Mouse (Mus musculus): ENCODE data around the gene Car10. TPM values are rescaled to one million over a fixed set of nuclear protein-coding genes. Genes with fewer than 3 reads are reported as not detected.
"Not testable (repeated sequence)": the region's sequence is repeated elsewhere in the genome, so short reads cannot be mapped to it uniquely, and the experiment has no call there.

Car10 gene
- polyA plus RNA-seq, 1 experiment from 2014 or later, result 0.75 TPM

DNA sequence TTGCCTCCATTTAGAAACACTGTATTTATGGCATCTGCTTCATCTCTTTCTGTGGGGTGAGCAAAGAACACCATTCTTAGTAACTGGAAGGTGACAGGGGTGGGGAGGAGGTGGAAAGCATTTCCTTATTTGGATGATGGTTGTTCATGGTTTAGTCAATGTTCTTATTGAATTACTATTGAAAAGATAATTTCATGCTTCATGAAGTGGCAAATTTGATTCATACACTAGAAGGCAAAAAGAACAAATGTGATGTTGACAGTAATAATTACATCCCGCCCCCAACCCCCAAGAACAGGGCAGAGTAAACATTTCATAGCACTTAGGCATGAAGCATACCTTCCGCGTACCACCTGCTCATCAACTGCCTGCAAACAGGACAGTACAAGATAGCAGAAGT is 239.9 kb downstream of the Car10 start:
- Histone ChIP-seq H3K27ac (no peak overlapping the region), H3K4me1 (no peaks in the 10 kb centered on the region), H3K9me3 (no peaks in the 10 kb centered on the region), H3K4me2 (replicated peaks) (no peak overlapping the region), H3K36me3 (no peaks in the 10 kb centered on the region), H3K4me3 (no peak overlapping the region), H3K9ac (no peak overlapping the region), H3K27me3 (no peaks in the 10 kb centered on the region)
- WGBS, result 90% methylated on average over 3 of the region's 3 CpGs
- ATAC-seq (ENCODE audit: low FRiP score, low read depth), result no peak

DNA sequence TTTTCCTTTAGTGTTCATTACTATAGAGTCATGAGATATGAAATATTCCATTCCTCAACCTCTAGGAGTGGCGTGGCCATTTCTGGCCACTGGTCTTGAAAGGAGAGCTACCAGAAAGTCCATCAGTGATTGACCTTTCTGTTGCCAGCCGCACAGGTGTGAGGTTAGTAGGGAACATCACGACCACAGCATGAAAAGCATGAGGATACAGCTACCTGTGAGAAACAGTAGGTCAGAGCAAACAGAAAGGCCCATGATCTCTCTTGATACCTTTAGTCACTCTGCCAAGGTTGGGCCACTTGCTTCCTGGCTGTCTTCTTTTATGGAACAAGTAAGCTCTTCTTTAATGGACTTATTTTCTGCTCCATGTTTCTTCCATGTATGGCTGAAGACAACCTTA is 246.1 kb downstream of the Car10 start:
- 87% methylated on average over 3 of the region's 3 CpGs for WGBS
- Histone ChIP-seq H3K9me3 (no peaks in the 10 kb centered on the region), H3K27ac (no peak overlapping the region), H3K4me1 (no peaks in the 10 kb centered on the region), H3K9ac (no peak overlapping the region), H3K4me2 (replicated peaks) (no peak overlapping the region), H3K4me3 (no peak overlapping the region), H3K27me3 (no peaks in the 10 kb centered on the region), H3K36me3 (no peaks in the 10 kb centered on the region)
- ATAC-seq (ENCODE audit: low FRiP score, low read depth), result no peak

DNA sequence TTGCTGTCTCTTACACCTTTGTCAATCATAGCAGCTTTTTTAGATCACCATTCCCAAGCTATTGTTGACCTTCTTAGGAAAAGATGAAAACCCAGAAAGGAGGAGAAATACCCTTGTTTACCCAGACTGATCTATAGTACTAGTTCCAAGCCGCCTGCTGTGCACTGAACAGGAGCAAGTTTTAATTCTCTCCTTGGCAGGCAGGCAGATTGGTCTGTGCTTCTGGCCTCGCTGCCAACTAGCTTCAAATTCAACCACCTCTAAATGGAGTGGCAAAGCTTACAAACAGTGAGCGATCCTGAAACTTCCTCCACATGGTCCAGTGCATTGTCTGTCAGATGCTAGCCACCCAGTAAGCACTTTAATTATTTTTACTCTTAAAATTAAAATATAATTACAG is 247.0 kb downstream of the Car10 start:
- Histone ChIP-seq H3K4me1 (no peaks in the 10 kb centered on the region), H3K9me3 (no peaks in the 10 kb centered on the region), H3K36me3 (no peaks in the 10 kb centered on the region), H3K4me3 (no peak overlapping the region), H3K27me3 (no peaks in the 10 kb centered on the region), H3K9ac (no peak overlapping the region), H3K4me2 (replicated peaks) (no peak overlapping the region), H3K27ac (no peak overlapping the region)
- no peak for ATAC-seq (ENCODE audit: low FRiP score, low read depth)
- WGBS, result 79% methylated on average over 3 of the region's 3 CpGs

DNA sequence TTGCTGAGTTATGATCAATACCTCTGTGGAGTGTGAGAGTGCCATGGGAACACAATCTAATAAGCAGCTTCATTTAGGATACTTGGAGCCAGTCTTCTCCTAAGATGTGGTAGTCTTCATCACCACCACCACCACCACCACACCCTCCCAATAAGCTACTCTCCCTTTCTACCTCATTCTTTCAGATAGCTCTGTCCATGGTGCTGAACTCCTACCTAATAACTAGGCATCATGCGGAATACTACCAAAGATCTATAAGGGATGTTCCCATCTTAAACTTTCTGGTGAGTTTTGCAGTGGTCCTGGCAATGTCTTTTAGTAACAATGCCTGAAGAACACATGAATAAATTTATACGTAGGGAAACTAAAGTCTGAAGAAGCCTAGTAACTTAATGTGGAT is 263.7 kb downstream of the Car10 start:
- ATAC-seq (ENCODE audit: low FRiP score, low read depth), result no peak
- no peaks in the 10 kb centered on the region for H3K9me3 ChIP-seq
- 68% methylated on average over 2 of the region's 2 CpGs for WGBS

DNA sequence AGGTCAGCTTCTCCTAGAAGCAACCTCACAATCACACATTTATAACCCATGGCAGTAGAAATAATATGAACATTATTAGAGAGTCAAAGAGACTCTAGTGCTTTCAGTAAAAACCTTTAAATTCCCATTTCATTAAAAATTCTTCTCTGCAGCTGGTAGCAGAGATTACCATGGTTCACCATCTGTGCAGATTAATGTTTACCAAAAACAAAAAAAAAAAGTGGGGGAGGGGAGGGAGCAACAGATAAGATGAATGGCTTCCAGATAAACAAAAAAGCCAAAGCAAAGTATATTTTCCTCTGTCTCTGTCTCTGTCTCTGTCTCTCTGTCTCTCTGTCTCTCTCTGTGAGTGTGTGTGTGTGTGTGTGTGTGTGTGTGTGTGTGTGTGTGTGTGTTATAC is 266.3 kb downstream of the Car10 start:
- no peak for ATAC-seq (ENCODE audit: low FRiP score, low read depth)
- no peaks in the 10 kb centered on the region for H3K36me3 ChIP-seq
- H3K4me1 ChIP-seq, result no peaks in the 10 kb centered on the region
- H3K4me2 ChIP-seq (replicated peaks), result no peak overlapping the region
- no peak overlapping the region for H3K9ac ChIP-seq
- H3K4me3 ChIP-seq, result no peak overlapping the region
- H3K27me3 ChIP-seq, result no peaks in the 10 kb centered on the region
- no peaks in the 10 kb centered on the region for H3K9me3 ChIP-seq
- H3K27ac ChIP-seq, result no peak overlapping the region

More for the DNA sequence above, 263.7 kb downstream of the Car10 start:
- no peaks in the 10 kb centered on the region for H3K27me3 ChIP-seq
- H3K4me2 ChIP-seq (replicated peaks), result no peak overlapping the region
- H3K4me3 ChIP-seq, result no peak overlapping the region
- H3K9ac ChIP-seq, result no peak overlapping the region
- H3K4me1 ChIP-seq, result no peaks in the 10 kb centered on the region
- H3K36me3 ChIP-seq, result no peaks in the 10 kb centered on the region
- no peak overlapping the region for H3K27ac ChIP-seq

DNA sequence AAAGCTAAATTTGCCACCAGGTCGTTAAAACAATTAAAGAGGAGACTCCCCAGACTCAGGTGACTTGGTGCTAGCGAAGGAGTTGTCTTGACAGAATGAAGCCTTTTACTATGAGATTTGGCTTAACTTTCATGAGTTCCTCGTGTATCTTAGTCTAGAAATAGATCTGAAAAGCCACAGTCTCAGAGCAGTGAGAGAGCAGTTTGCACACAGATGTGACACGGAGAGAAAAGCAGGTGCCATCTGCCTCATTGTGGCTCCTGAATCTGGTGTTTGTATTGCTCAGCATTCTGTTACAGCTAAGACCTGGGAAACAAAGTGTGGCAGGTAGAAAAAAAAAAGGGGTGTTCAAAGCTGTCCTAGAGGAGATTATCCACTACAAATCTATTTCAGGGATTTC is 269.4 kb downstream of the Car10 start:
- H3K4me2 ChIP-seq (replicated peaks), result no peak overlapping the region
- 56% methylated on average over 4 of the region's 4 CpGs for WGBS
- no peaks in the 10 kb centered on the region for H3K27me3 ChIP-seq
- H3K27ac ChIP-seq, result no peak overlapping the region
- no peak for ATAC-seq (ENCODE audit: low FRiP score, low read depth)
- H3K4me1 ChIP-seq, result no peaks in the 10 kb centered on the region
- H3K4me3 ChIP-seq, result no peak overlapping the region
- no peaks in the 10 kb centered on the region for H3K36me3 ChIP-seq
- H3K9ac ChIP-seq, result no peak overlapping the region
- H3K9me3 ChIP-seq, result no peaks in the 10 kb centered on the region

DNA sequence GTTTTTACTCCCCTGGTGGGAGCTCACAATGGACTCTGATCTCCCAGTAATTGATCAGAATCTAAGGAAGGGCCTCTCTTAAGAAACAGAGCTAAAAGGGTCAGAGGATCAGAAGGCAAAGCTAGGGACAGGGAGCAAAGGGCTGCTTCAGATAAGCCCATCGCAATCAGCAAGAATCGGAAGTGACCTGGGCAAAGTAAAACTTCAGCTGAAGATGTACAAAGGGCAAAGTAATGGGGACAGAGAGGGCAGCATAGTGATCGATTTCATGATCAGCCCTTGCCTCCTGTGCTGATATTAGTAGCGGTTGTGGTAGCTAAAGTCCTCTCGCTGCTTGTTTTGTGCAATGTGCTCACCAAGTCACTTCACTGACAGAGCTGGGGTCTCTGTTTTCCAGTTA is 269.9 kb downstream of the Car10 start:
- H3K27me3 ChIP-seq, result no peaks in the 10 kb centered on the region
- no peak for ATAC-seq (ENCODE audit: low FRiP score, low read depth)
- H3K4me2 ChIP-seq (replicated peaks), result no peak overlapping the region
- no peak overlapping the region for H3K4me3 ChIP-seq
- no peaks in the 10 kb centered on the region for H3K4me1 ChIP-seq
- H3K9ac ChIP-seq, result no peak overlapping the region
- no peak overlapping the region for H3K27ac ChIP-seq
- no peaks in the 10 kb centered on the region for H3K9me3 ChIP-seq
- WGBS, result 89% methylated on average over 5 of the region's 5 CpGs
- H3K36me3 ChIP-seq, result no peaks in the 10 kb centered on the region

DNA sequence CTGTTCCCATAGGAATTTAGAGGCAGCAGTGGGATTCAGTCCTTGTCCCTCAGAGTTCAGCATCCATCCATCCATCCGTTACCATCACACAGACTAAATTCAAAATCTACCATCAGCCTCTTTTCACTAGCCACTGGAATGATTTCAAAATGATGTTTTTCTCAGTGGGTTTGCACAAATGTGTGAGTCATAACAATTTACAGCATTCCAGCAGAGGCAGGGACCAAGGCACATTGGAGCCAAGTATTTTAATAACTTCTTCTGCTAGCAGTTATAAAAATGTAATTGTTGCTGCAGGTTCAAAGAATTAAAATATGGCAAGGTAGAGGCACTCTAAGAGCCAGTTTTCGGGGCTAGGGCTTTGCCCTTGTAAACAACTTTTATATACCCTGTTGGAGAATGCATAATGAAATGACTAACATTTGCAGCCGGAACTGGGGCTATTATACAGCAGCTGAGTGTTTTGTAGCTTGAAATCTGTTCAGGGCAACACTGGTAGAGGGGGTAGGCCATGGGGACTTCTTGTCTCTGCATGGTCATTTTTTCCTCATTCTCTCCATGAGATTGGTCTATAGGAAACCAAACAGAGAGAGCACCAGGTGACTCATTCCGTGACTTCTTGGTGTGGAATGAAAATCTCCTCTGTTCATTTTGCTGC is 276.0 kb downstream of the Car10 start:
- peaks cover 11% of the 10 kb centered on the region; the same call in 1 of the 2 replicates for H3K4me1 ChIP-seq
- no peak overlapping the region for H3K27ac ChIP-seq
- no peaks in the 10 kb centered on the region for H3K27me3 ChIP-seq
- no peak overlapping the region for H3K4me3 ChIP-seq
- H3K9me3 ChIP-seq, result no peaks in the 10 kb centered on the region
- ATAC-seq (ENCODE audit: low FRiP score, low read depth), result peak; percentile 77
- H3K36me3 ChIP-seq, result no peaks in the 10 kb centered on the region
- 53% methylated on average over 4 of the region's 4 CpGs for WGBS
- peak overlapping the region; percentile 9; the same call in 1 of the 2 replicates for H3K4me2 ChIP-seq (replicated peaks)
- H3K9ac ChIP-seq, result no peak overlapping the region

DNA sequence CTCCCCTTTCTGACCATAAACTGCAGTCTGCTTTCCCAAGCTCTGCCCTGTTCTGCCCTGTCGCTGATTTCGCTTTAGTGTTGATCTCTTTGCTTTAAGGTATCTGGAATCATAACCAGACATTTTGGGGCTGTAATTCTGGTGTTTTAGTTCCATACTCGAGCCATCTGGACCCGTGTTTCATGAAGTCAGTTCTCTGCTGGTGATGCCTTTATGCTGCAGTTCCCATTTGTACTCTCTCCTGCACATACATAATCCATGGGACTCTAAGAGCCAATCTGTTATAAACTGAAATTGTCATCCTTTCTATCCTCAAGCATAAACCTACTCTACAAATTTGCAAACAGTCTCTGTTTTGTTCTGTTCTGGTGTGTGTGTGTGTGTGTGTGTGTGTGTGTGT is 293.3 kb downstream of the Car10 start:
- Histone ChIP-seq H3K4me1 (no peaks in the 10 kb centered on the region), H3K36me3 (no peaks in the 10 kb centered on the region), H3K9me3 (no peaks in the 10 kb centered on the region), H3K27me3 (no peaks in the 10 kb centered on the region), H3K4me2 (replicated peaks) (no peak overlapping the region), H3K9ac (no peak overlapping the region), H3K4me3 (no peak overlapping the region), H3K27ac (no peak overlapping the region)
- 73% methylated on average over 4 of the region's 4 CpGs for WGBS
- ATAC-seq (ENCODE audit: low FRiP score, low read depth), result no peak

DNA sequence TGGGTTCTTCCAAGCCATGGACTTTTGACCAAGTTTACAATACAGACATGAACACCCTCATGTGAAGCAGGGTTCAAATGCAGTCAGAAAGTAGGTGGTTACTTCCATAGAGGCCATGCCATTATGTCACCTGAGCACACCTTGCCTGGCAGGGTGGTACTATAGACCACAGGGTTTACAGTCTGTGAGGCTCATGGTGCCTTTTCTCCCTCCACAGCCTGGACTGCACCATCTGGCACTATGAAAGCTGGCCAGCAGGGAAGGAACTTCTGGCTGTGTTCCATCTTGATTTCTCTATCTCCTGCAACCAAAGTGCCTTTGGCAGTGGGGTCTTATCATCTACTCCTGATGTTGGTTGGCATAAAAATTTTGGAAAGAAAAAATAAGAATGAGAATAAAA is 295.5 kb downstream of the Car10 start:
- not testable (repeated sequence) for H3K4me1 ChIP-seq; H3K4me2 ChIP-seq (replicated peaks); H3K36me3 ChIP-seq; H3K27ac ChIP-seq; H3K27me3 ChIP-seq; ATAC-seq (ENCODE audit: low FRiP score, low read depth); H3K9me3 ChIP-seq; H3K9ac ChIP-seq; H3K4me3 ChIP-seq

DNA sequence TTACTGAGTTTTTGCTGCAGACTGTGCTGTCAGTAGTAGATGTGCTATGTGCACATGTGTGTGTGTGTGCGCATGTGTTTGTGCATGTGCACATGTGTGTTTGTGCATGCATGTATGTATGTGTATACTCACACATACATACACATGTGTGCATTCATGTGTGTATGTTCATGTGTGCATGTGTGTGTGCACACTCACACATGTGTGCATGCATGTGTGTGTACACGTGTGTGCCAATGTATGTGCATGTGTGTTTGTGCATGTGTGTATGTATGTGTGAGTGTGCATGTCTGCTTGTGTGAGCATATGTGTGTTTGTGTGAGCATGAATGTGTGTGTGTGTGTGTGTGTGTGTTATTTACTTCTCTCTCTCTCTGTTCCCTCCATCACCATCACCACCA is 298.5 kb downstream of the Car10 start:
- Histone ChIP-seq H3K36me3 (no peaks in the 10 kb centered on the region), H3K4me1 (no peaks in the 10 kb centered on the region), H3K4me2 (replicated peaks) (no peak overlapping the region), H3K27ac (no peak overlapping the region), H3K9ac (no peak overlapping the region), H3K27me3 (no peaks in the 10 kb centered on the region), H3K4me3 (no peak overlapping the region), H3K9me3 (no peaks in the 10 kb centered on the region)
- 93% methylated on average over 2 of the region's 2 CpGs for WGBS
- ATAC-seq (ENCODE audit: low FRiP score, low read depth), result no peak

DNA sequence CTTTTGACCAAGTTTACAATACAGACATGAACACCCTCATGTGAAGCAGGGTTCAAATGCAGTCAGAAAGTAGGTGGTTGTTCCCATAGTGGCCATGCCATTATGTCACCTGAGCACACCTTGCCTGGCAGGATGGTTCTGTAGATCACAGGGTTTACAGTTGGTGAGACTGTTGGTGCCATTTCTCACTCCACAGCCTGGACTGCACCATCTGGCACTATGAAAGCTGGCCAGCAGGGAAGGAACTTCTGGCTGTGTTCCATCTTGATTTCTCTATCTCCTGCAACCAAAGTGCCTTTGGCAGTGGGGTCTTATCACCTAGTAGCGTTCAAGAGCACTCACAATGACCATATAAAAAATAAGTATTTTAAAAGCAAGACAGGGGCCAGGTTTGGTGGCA is 303.3 kb downstream of the Car10 start:
- 75% methylated on average over 1 of the region's 1 CpGs for WGBS
- not testable (repeated sequence) for H3K36me3 ChIP-seq; ATAC-seq (ENCODE audit: low FRiP score, low read depth); H3K4me2 ChIP-seq (replicated peaks); H3K9ac ChIP-seq; H3K4me3 ChIP-seq; H3K9me3 ChIP-seq; H3K27me3 ChIP-seq; H3K4me1 ChIP-seq; H3K27ac ChIP-seq

DNA sequence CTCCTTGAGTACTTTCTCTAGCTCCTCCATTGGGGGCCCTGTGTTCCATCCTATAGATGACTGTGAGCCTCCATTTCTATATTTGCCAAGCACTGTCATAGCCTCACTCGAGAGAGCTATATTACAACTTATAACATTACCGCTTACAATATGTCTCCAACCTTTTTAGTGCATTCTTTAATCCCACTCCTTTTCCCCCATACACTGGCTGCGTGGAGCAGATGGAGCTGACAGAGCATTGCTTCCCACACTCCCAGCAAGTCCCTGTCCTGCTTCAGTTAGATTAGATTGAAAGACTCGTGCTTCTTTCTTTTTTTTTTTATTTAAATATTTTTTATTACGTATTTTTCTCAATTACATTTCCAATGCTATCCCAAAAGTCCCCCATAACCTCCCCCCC is 310.2 kb downstream of the Car10 start:
- Histone ChIP-seq H3K36me3 (no peaks in the 10 kb centered on the region), H3K4me2 (replicated peaks) (no peak overlapping the region), H3K27me3 (no peaks in the 10 kb centered on the region), H3K4me1 (no peaks in the 10 kb centered on the region), H3K4me3 (no peak overlapping the region), H3K9me3 (no peaks in the 10 kb centered on the region), H3K27ac (no peak overlapping the region), H3K9ac (no peak overlapping the region)
- 80% methylated on average over 5 of the region's 5 CpGs for WGBS
- no peak for ATAC-seq (ENCODE audit: low FRiP score, low read depth)

All from limb, embryonic 13.5 days (tissue).